Mouse (Mus musculus) hindbrain, embryonic 10.5 days (tissue): Measurements from ENCODE around the gene Gopc. TPM values are rescaled to one million over a fixed set of nuclear protein-coding genes. Genes with fewer than 3 reads are reported as not detected.

Experiments
- polyA plus RNA-seq: library from polyadenylated mRNA; unstranded; fragments of >200 nt; fragmentation: Nextera tagmentation; extraction: Ambion mirVana; gene quantifications from 2 replicates; pipeline ENCODE4 v1.2.1, GENCODE M21; 2016

Gene Gopc
- polyA plus RNA-seq, 1 experiment from 2014 or later: 17.7 TPM

Other genes with a start within 250 kb of the Gopc start
- gene Ros1, start 186.9 kb downstream of the Gopc start, polyA plus RNA-seq: 0.04 TPM in 1 of 2 replicates, not detected in the other
- 20.0 and 22.6 TPM in 2 replicates for gene Dcbld1, start 148.5 kb downstream of the Gopc start, polyA plus RNA-seq
- not detected in 2 replicates for gene Gm26741, start 23.4 kb downstream of the Gopc start, polyA plus RNA-seq
- not detected in 2 replicates for gene Nepn, start 6.8 kb upstream of the Gopc start, polyA plus RNA-seq
- 11.0 and 13.5 TPM in 2 replicates for gene Nus1, start 35.4 kb upstream of the Gopc start, polyA plus RNA-seq